Mouse (Mus musculus) embryonic facial prominence, embryonic 14.5 days (tissue): Measurements from ENCODE around the gene Pafah1b1. TPM values are rescaled to one million over a fixed set of nuclear protein-coding genes. Genes with fewer than 3 reads are reported as not detected.

Experiments
- ATAC-seq: fragments of 200-750 bp; cut with Nextera tagmentation; 2 replicates; pipeline ENCODE4 v1.8.0; 2017; ENCODE audit warnings: low read depth, moderate number of reproducible peaks, moderate TSS enrichment
- DNase-seq: peaks from one replicate; pipeline ENCODE4 v3.0.0-alpha.2; 2015; ENCODE audit warnings: low spot score
- H3K27ac ChIP-seq: fragments of 300-500 bp; sonication (generic); replicated peaks from 2 replicates; pipeline ENCODE4 v1.5.1; 2014; ENCODE audit warnings: low read depth, mild to moderate bottlenecking, low read length, moderate library complexity
- H3K27me3 ChIP-seq: fragments of 300-500 bp; sonication (generic); replicated peaks from 2 replicates; pipeline ENCODE4 v1.6.1; 2014; ENCODE audit warnings: low read length; ENCODE audit not compliant: control insufficient read depth, insufficient read depth
- H3K36me3 ChIP-seq: fragments of 300-500 bp; sonication (generic); 2 replicates; pipeline ENCODE4 v1.6.1; 2014; ENCODE audit warnings: low read length, mixed read lengths; ENCODE audit not compliant: control insufficient read depth, insufficient read depth
- H3K4me1 ChIP-seq: fragments of 300-500 bp; sonication (generic); 2 replicates; pipeline ENCODE4 v1.6.1; 2014; ENCODE audit warnings: antibody characterized with exemption, low read length; ENCODE audit not compliant: control insufficient read depth, insufficient read depth
- H3K4me2 ChIP-seq: fragments of 300-500 bp; sonication (generic); 2 replicates; pipeline ENCODE4 v1.6.1; 2014; ENCODE audit warnings: low read depth, mild to moderate bottlenecking, low read length, moderate library complexity, mixed read lengths
- H3K4me3 ChIP-seq: fragments of 300-500 bp; sonication (generic); 2 replicates; pipeline ENCODE4 v1.5.1; 2014; ENCODE audit warnings: low read depth, mild to moderate bottlenecking, low read length
- H3K9ac ChIP-seq: fragments of 300-500 bp; sonication (generic); 2 replicates; pipeline ENCODE4 v1.6.1; 2014; ENCODE audit warnings: low read depth, mild to moderate bottlenecking, low read length, moderate library complexity, mixed read lengths
- H3K9me3 ChIP-seq: fragments of 300-500 bp; sonication (generic); 2 replicates; pipeline ENCODE4 v1.6.1; 2016; ENCODE audit warnings: low read length; ENCODE audit not compliant: control insufficient read depth
- WGBS: fragments of 180-500 bp; shearing (Covaris S2); extraction: QIAGEN DNeasy Blood & Tissue Kit; methylation state at CpG from one replicate; pipeline ENCODE4 v1.1.7; 2014; 5-methylcytosine and 5-hydroxymethylcytosine counted together
- polyA plus RNA-seq: library from polyadenylated mRNA; unstranded; fragments of >200 nt; fragmentation: Nextera tagmentation; extraction: Ambion mirVana; gene quantifications from 2 replicates; pipeline ENCODE4 v1.2.1, GENCODE M21; 2014

The Pafah1b1 gene
- 67.6 and 68.3 TPM in 2 replicates for polyA plus RNA-seq

GRCm38 (mm10) chr11:74724235-74724791 lies at the start of gene Pafah1b1:
Gene Pafah1b1 (minus strand): TSS chr11:74724670.
- peak within 1 kb of the TSS; percentile 92 for H3K4me2 ChIP-seq
- ATAC-seq (peak; percentile 98), DNase-seq (peak; percentile 97)
- H3K9ac ChIP-seq, result peak within 1 kb of the TSS; percentile 98
- H3K27me3 ChIP-seq, result no peaks in the 10 kb centered on the region
- H3K9me3 ChIP-seq, result no peaks in the 10 kb centered on the region
- 0 out of 2 replicates have a peak, but pooled peaks cover 2% of the 10 kb centered on the region for H3K36me3 ChIP-seq
- WGBS, result 0% methylated on average over 14 of the region's 56 CpGs
- peak within 1 kb of the TSS; percentile 99 for H3K27ac ChIP-seq
- H3K4me3 ChIP-seq, result peak within 1 kb of the TSS; percentile 95
- peaks cover 12% of the 10 kb centered on the region for H3K4me1 ChIP-seq

GRCm38 (mm10) chr11:74772386-74772785 lies 47.9 kb upstream of the Pafah1b1 start:
- Histone ChIP-seq H3K4me3 (no peak overlapping the region), H3K9me3 (no peaks in the 10 kb centered on the region), H3K4me1 (peaks cover 13% of the 10 kb centered on the region), H3K4me2 (no peak overlapping the region), H3K27me3 (no peaks in the 10 kb centered on the region), H3K9ac (no peak overlapping the region), H3K27ac (no peak overlapping the region), H3K36me3 (peaks cover 33% of the 10 kb centered on the region)
- WGBS, result 86% methylated on average over 2 of the region's 2 CpGs
- DNase-seq (no peak), ATAC-seq (no peak)

GRCm38 (mm10) chr11:74771650-74772049 lies 47.2 kb upstream of the Pafah1b1 start:
- no peaks in the 10 kb centered on the region for H3K27me3 ChIP-seq
- 69% methylated on average over 4 of the region's 4 CpGs for WGBS
- peak overlapping the region; percentile 78 for H3K4me3 ChIP-seq
- H3K4me1 ChIP-seq, result peaks cover 13% of the 10 kb centered on the region
- H3K36me3 ChIP-seq, result peaks cover 28% of the 10 kb centered on the region
- no peaks in the 10 kb centered on the region for H3K9me3 ChIP-seq
- H3K4me2 ChIP-seq, result peak overlapping the region; percentile 82
- DNase-seq (no peak), ATAC-seq (no peak)
- no peak overlapping the region for H3K27ac ChIP-seq
- no peak overlapping the region for H3K9ac ChIP-seq

- Histone ChIP-seq H3K9me3 (no peaks in the 10 kb centered on the region), H3K27me3 (no peaks in the 10 kb centered on the region), H3K4me3 (peak overlapping the region; percentile 78), H3K9ac (peak overlapping the region; percentile 89), H3K4me2 (peak overlapping the region; percentile 82), H3K27ac (peak overlapping the region; percentile 93), H3K4me1 (peaks cover 13% of the 10 kb centered on the region), H3K36me3 (peaks cover 28% of the 10 kb centered on the region)
- ATAC-seq (no peak), DNase-seq (no peak)
- 11% methylated on average over 8 of the region's 8 CpGs for WGBS
These were observed 46.8 kb upstream of the Pafah1b1 start for GRCm38 (mm10) chr11:74771234-74771633.

- peak within 1 kb of the TSS; percentile 93 for H3K27ac ChIP-seq
- H3K4me1 ChIP-seq, result peaks cover 13% of the 10 kb centered on the region
- ATAC-seq (peak; percentile 97), DNase-seq (peak; percentile 99)
- no peaks in the 10 kb centered on the region for H3K27me3 ChIP-seq
- H3K4me2 ChIP-seq, result peak within 1 kb of the TSS; percentile 82
- WGBS, result under 1% methylated on average over 43 of the region's 43 CpGs
- peak within 1 kb of the TSS; percentile 89 for H3K9ac ChIP-seq
- peak within 1 kb of the TSS; percentile 78 for H3K4me3 ChIP-seq
- H3K36me3 ChIP-seq, result peaks cover 23% of the 10 kb centered on the region
- no peaks in the 10 kb centered on the region for H3K9me3 ChIP-seq
These were observed 46.2 kb upstream of the Pafah1b1 start, which contains the start of gene Mettl16 for GRCm38 (mm10) chr11:74770595-74771207. Gene Mettl16 (plus strand): TSS chr11:74770830.

GRCm38 (mm10) chr11:74770037-74770436 lies 45.6 kb upstream of the Pafah1b1 start:
- peaks cover 16% of the 10 kb centered on the region for H3K36me3 ChIP-seq
- WGBS, result 83% methylated on average over 9 of the region's 9 CpGs
- ATAC-seq, result no peak
- peak overlapping the region; percentile 82 for H3K4me2 ChIP-seq
- peak overlapping the region; percentile 93 for H3K27ac ChIP-seq
- DNase-seq, result no peak
- H3K9me3 ChIP-seq, result no peaks in the 10 kb centered on the region
- peak overlapping the region; percentile 89 for H3K9ac ChIP-seq
- no peaks in the 10 kb centered on the region for H3K27me3 ChIP-seq
- H3K4me1 ChIP-seq, result peaks cover 13% of the 10 kb centered on the region
- H3K4me3 ChIP-seq, result peak overlapping the region; percentile 78

- no peak for ATAC-seq
- no peak for DNase-seq
- WGBS, result 37% methylated on average over 6 of the region's 6 CpGs
These were observed 43.6 kb upstream of the Pafah1b1 start for GRCm38 (mm10) chr11:74768045-74768444.

GRCm38 (mm10) chr11:74767469-74767868 lies 43.0 kb upstream of the Pafah1b1 start:
- no peak for DNase-seq
- no peaks in the 10 kb centered on the region for H3K9me3 ChIP-seq
- 85% methylated on average over 4 of the region's 4 CpGs for WGBS

More at GRCm38 (mm10) chr11:74768045-74768444, 43.6 kb upstream of the Pafah1b1 start:
- no peak overlapping the region for H3K9ac ChIP-seq
- H3K36me3 ChIP-seq, result no peaks in the 10 kb centered on the region
- H3K4me1 ChIP-seq, result peaks cover 13% of the 10 kb centered on the region
- no peaks in the 10 kb centered on the region for H3K9me3 ChIP-seq
- H3K27me3 ChIP-seq, result no peaks in the 10 kb centered on the region
- H3K4me2 ChIP-seq, result no peak overlapping the region
- no peak overlapping the region for H3K4me3 ChIP-seq
- H3K27ac ChIP-seq, result no peak overlapping the region

More at GRCm38 (mm10) chr11:74767469-74767868, 43.0 kb upstream of the Pafah1b1 start:
- Histone ChIP-seq H3K36me3 (no peaks in the 10 kb centered on the region), H3K9ac (no peak overlapping the region), H3K27ac (no peak overlapping the region), H3K4me1 (peaks cover 13% of the 10 kb centered on the region), H3K4me3 (no peak overlapping the region), H3K27me3 (no peaks in the 10 kb centered on the region), H3K4me2 (no peak overlapping the region)
- ATAC-seq, result no peak
